ENCODE assay signal across 15 mouse cellular contexts in genomic region chr1:40213337-40214159, GRCm38 (mm10).
"Had no signal": no experiment of that assay in that cellular context is flagged by ENCODE, and none has a peak within 500 bp of the region (broad histone marks: within the 10 kb centered on the region; RNA-seq: fewer than 3 reads in every experiment).

No protein-coding gene starts in this region.

- ATAC-seq: midbrain, embryonic 16.5 days had no signal

- H3K36me3 ChIP-seq: limb, embryonic 12.5 days; lung, embryonic 15.5 days; midbrain, embryonic 12.5 days; neural tube, embryonic 13.5 days had no signal

- H3K4me2 ChIP-seq: limb, embryonic 12.5 days; lung, embryonic 15.5 days; midbrain, embryonic 12.5 days; neural tube, embryonic 13.5 days had no signal

- H3K4me1 ChIP-seq: limb, embryonic 12.5 days; lung, embryonic 15.5 days; midbrain, embryonic 12.5 days; neural tube, embryonic 13.5 days had no signal

- H3K9me3 ChIP-seq: lung, embryonic 15.5 days had no signal

- H3K9ac ChIP-seq: limb, embryonic 12.5 days; lung, embryonic 15.5 days; midbrain, embryonic 12.5 days; neural tube, embryonic 13.5 days had no signal

- H3K4me3 ChIP-seq: layer of hippocampus, adult 2 months; limb, embryonic 12.5 days; lung, embryonic 15.5 days; midbrain, embryonic 12.5 days; neural tube, embryonic 13.5 days had no signal

- H3K27me3 ChIP-seq: limb, embryonic 12.5 days; lung, embryonic 15.5 days; midbrain, embryonic 12.5 days; neural tube, embryonic 13.5 days had no signal

- H3K27ac ChIP-seq: layer of hippocampus, adult 2 months; limb, embryonic 12.5 days; lung, embryonic 15.5 days; macrophage; midbrain, embryonic 12.5 days; neural tube, embryonic 13.5 days had no signal

- DNase-seq: kidney, postnatal 10 days; kidney, postnatal 4 days; lung, postnatal 14 days; retina, postnatal 1 day; right cerebral cortex, postnatal 4 days; spleen, adult 18-20 months; thymus, adult 18-20 months; thymus, postnatal 25 days had no signal
